Mouse (Mus musculus): ENCODE results near the gene Foxe3. TPM values are rescaled to one million over a fixed set of nuclear protein-coding genes. Genes with fewer than 3 reads are reported as not detected.
"Not testable (repeated sequence)": the region's sequence is repeated elsewhere in the genome, so short reads cannot be mapped to it uniquely, and the experiment has no call there.

The Foxe3 gene
- not detected for total RNA-seq (2021)
- long read RNA-seq, experiment 1, result 0 reads
- long read RNA-seq, experiment 2, result 0 reads

GRCm38 (mm10) chr4:114925917-114926312, at the start of gene Foxe3:
Gene Foxe3 (minus strand): TSS chr4:114926013.
- DNase-seq (ENCODE audit: low spot score in 2 of 2), result no peak

GRCm38 (mm10) chr4:114973229-114973740, 47.5 kb upstream of the Foxe3 start:
- DNase-seq (ENCODE audit: low spot score in 2 of 2), result no peak

GRCm38 (mm10) chr4:114970736-114971135, 44.9 kb upstream of the Foxe3 start:
- no peak for DNase-seq (ENCODE audit: low spot score in 2 of 2)

GRCm38 (mm10) chr4:114960881-114961280, 35.1 kb upstream of the Foxe3 start:
- DNase-seq (ENCODE audit: low spot score in 2 of 2), result not testable (repeated sequence)

- no peak for DNase-seq (ENCODE audit: low spot score in 2 of 2)
Measured at GRCm38 (mm10) chr4:114959533-114959932, 33.7 kb upstream of the Foxe3 start.

- DNase-seq (ENCODE audit: low spot score in 2 of 2), result no peak
Measured at GRCm38 (mm10) chr4:114958786-114959185, 33.0 kb upstream of the Foxe3 start.

GRCm38 (mm10) chr4:114958231-114958630, 32.4 kb upstream of the Foxe3 start:
- no peak for DNase-seq (ENCODE audit: low spot score in 2 of 2)

- DNase-seq (ENCODE audit: low spot score in 2 of 2), result no peak
Measured at GRCm38 (mm10) chr4:114957403-114957802, 31.6 kb upstream of the Foxe3 start.

GRCm38 (mm10) chr4:114953172-114953571, 27.4 kb upstream of the Foxe3 start:
- DNase-seq (ENCODE audit: low spot score in 2 of 2), result no peak

- no peak for DNase-seq (ENCODE audit: low spot score in 2 of 2)
Measured at GRCm38 (mm10) chr4:114947852-114948481, 22.2 kb upstream of the Foxe3 start.

GRCm38 (mm10) chr4:114947395-114947794, 21.6 kb upstream of the Foxe3 start:
- peak; percentile 88 to 90 for DNase-seq (ENCODE audit: low spot score in 2 of 2)

GRCm38 (mm10) chr4:114946416-114946815, 20.6 kb upstream of the Foxe3 start:
- DNase-seq (ENCODE audit: low spot score in 2 of 2), result no peak

- no peak for DNase-seq (ENCODE audit: low spot score in 2 of 2)
Measured at GRCm38 (mm10) chr4:114945021-114945420, 19.2 kb upstream of the Foxe3 start.

- no peak for DNase-seq (ENCODE audit: low spot score in 2 of 2)
Measured at GRCm38 (mm10) chr4:114942583-114942982, 16.8 kb upstream of the Foxe3 start.

GRCm38 (mm10) chr4:114942112-114942511, 16.3 kb upstream of the Foxe3 start:
- DNase-seq (ENCODE audit: low spot score in 2 of 2), result no peak

GRCm38 (mm10) chr4:114941311-114941710, 15.5 kb upstream of the Foxe3 start:
- DNase-seq (ENCODE audit: low spot score in 2 of 2), result no peak

GRCm38 (mm10) chr4:114938248-114938647, 12.4 kb upstream of the Foxe3 start:
- no peak for DNase-seq (ENCODE audit: low spot score in 2 of 2)

GRCm38 (mm10) chr4:114937459-114938047, 11.7 kb upstream of the Foxe3 start:
- no peak for DNase-seq (ENCODE audit: low spot score in 2 of 2)

- DNase-seq (ENCODE audit: low spot score in 2 of 2), result no peak
Measured at GRCm38 (mm10) chr4:114934188-114934587, 8.4 kb upstream of the Foxe3 start.

GRCm38 (mm10) chr4:114932747-114933146, 6.9 kb upstream of the Foxe3 start:
- DNase-seq (ENCODE audit: low spot score in 2 of 2), result peak in 1 of 2 experiments; percentile 16

- DNase-seq (ENCODE audit: low spot score in 2 of 2), result no peak
Measured at GRCm38 (mm10) chr4:114929155-114929554, 3.3 kb upstream of the Foxe3 start.

Data from left cerebral cortex, adult 18-20 months (tissue).